Comparison of ENCODE assay signal across 9 mouse cellular contexts in genomic region chr15:102921053-102922011, GRCm38 (mm10). TPM values are rescaled to one million over a fixed set of nuclear protein-coding genes. Genes with fewer than 3 reads are reported as not detected.
DNase-seq lines count a peak whose midpoint lies in the region; ATAC-seq and TF ChIP-seq lines count a peak whose summit lies in the region.
"Had no signal": no experiment of that assay in that cellular context is flagged by ENCODE, and none has a peak within 500 bp of the region (broad histone marks: within the 10 kb centered on the region; RNA-seq: fewer than 3 reads in every experiment).

TSS of gene Hoxc13 (plus strand) at chr15:102921103.

- ATAC-seq in heart, embryonic 13.5 days (ENCODE audit: extremely low read depth, insufficient number of reproducible peaks, low FRiP score, low TSS enrichment) = no peak
- ATAC-seq in forebrain, postnatal 0 days = peak; percentile 27; the same call in 1 of the 2 replicates
- ATAC-seq in midbrain, embryonic 12.5 days (ENCODE audit: low FRiP score, low read depth) = peak; percentile 63

- H3K27ac ChIP-seq in heart, embryonic 13.5 days (replicated peaks) = no peak within 1 kb of the TSS
- no peak within 1 kb of the TSS for H3K27ac ChIP-seq in ES-E14 (ENCODE audit: insufficient read depth, low read depth, low read length, poor library complexity, severe bottlenecking)
- no peak within 1 kb of the TSS for H3K27ac ChIP-seq in forebrain, postnatal 0 days (ENCODE audit: low read depth, low read length)
- no peak within 1 kb of the TSS for H3K27ac ChIP-seq in midbrain, embryonic 12.5 days (replicated peaks)

- H3K27me3 ChIP-seq in heart, embryonic 13.5 days (replicated peaks) = peaks cover 99% of the 10 kb centered on the region
- peaks cover 99% of the 10 kb centered on the region for H3K27me3 ChIP-seq in forebrain, postnatal 0 days (ENCODE audit: insufficient read depth, low read length)
- H3K27me3 ChIP-seq in midbrain, embryonic 12.5 days = peaks cover 99% of the 10 kb centered on the region

- 1% methylated on average over 83 of the region's 88 CpGs for WGBS in heart, embryonic 13.5 days
- WGBS in forebrain, postnatal 0 days = under 1% methylated on average over 82 of the region's 88 CpGs
- under 1% methylated on average over 73 of the region's 88 CpGs for WGBS in midbrain, embryonic 12.5 days

- peaks cover 10% of the 10 kb centered on the region for H3K4me1 ChIP-seq in heart, embryonic 13.5 days
- no peaks in the 10 kb centered on the region for H3K4me1 ChIP-seq in ES-E14 (ENCODE audit: control insufficient read depth in 2 of 2, insufficient read depth in 2 of 2, low read length in 2 of 2, poor library complexity in 1 of 2)
- no peaks in the 10 kb centered on the region for H3K4me1 ChIP-seq in forebrain, postnatal 0 days (ENCODE audit: insufficient read depth)
- peaks cover 13% of the 10 kb centered on the region for H3K4me1 ChIP-seq in midbrain, embryonic 12.5 days

- TF ChIP-seq CTCF in forebrain, postnatal 0 days (IDR thresholded peaks at IDR 0.05; ENCODE audit: low read depth) = no peak

- intact Hi-C loops in heart, postnatal 10 days (cut with DNase I) = no loop called here

- no peak within 1 kb of the TSS for H3K9ac ChIP-seq in heart, embryonic 13.5 days
- H3K9ac ChIP-seq in ES-E14 (ENCODE audit: insufficient read depth, low read depth, low read length, poor library complexity, severe bottlenecking) = peak within 1 kb of the TSS; percentile 60
- H3K9ac ChIP-seq in forebrain, postnatal 0 days = no peak within 1 kb of the TSS
- H3K9ac ChIP-seq in midbrain, embryonic 12.5 days (replicated peaks) = no peak within 1 kb of the TSS

- H3K4me3 ChIP-seq in heart, embryonic 13.5 days = peak within 1 kb of the TSS; percentile 36
- H3K4me3 ChIP-seq in ES-E14 (ENCODE audit: insufficient read depth in 1 of 2, low read depth in 1 of 2, low read length in 2 of 2, poor library complexity in 1 of 2, severe bottlenecking in 1 of 2) = peak within 1 kb of the TSS; percentile 69 to 77
- 0 out of 2 replicates have a peak within 1 kb of the TSS, but pooled peaks have one; percentile 3 for H3K4me3 ChIP-seq in forebrain, postnatal 0 days (ENCODE audit: low read depth, low read length)
- peak within 1 kb of the TSS; percentile 32 for H3K4me3 ChIP-seq in midbrain, embryonic 12.5 days

- in situ Hi-C loops in ES-E14 (cut with MboI; ENCODE audit: low sequenced_read_pairs in 2 of 2, unreplicated experiment in 2 of 2) = loop anchor here in 1 of 2 experiments (10.0 kb wide), 1 partner anchor 63 kb away; no protein-coding TSS in a partner anchor

- H3K4me2 ChIP-seq in heart, embryonic 13.5 days = peak within 1 kb of the TSS; percentile 60
- peak within 1 kb of the TSS; percentile 28 for H3K4me2 ChIP-seq in forebrain, postnatal 0 days (ENCODE audit: low read depth)
- peak within 1 kb of the TSS; percentile 45 for H3K4me2 ChIP-seq in midbrain, embryonic 12.5 days (replicated peaks)

- H3K9me3 ChIP-seq in heart, embryonic 13.5 days = no peaks in the 10 kb centered on the region
- H3K9me3 ChIP-seq in ES-E14 (ENCODE audit: control insufficient read depth, insufficient read depth, low read depth, low read length) = no peaks in the 10 kb centered on the region
- H3K9me3 ChIP-seq in forebrain, postnatal 0 days (ENCODE audit: low read length) = no peaks in the 10 kb centered on the region
- H3K9me3 ChIP-seq in midbrain, embryonic 12.5 days = no peaks in the 10 kb centered on the region

- no peak for DNase-seq in heart, postnatal 10 days
- no peak for DNase-seq in ES-E14 (ENCODE audit: low read depth, low spot score)
- no peak for DNase-seq in forebrain, postnatal 0 days
- DNase-seq in spleen, postnatal 10 days (ENCODE audit: low spot score in 2 of 2) = no peak
- no peak for DNase-seq in right cerebral cortex, postnatal 4 days
- no peak for DNase-seq in gastrocnemius, adult 18-20 months (ENCODE audit: low spot score)

- H3K36me3 ChIP-seq in heart, embryonic 13.5 days = no peaks in the 10 kb centered on the region
- no peaks in the 10 kb centered on the region for H3K36me3 ChIP-seq in ES-E14 (ENCODE audit: control insufficient read depth, insufficient read depth, low read length, poor library complexity, severe bottlenecking)
- no peaks in the 10 kb centered on the region for H3K36me3 ChIP-seq in forebrain, postnatal 0 days (ENCODE audit: insufficient read depth)
- H3K36me3 ChIP-seq in midbrain, embryonic 12.5 days = no peaks in the 10 kb centered on the region

TF ChIP-seq in ES-E14, 5 proteins besides CTCF, POLR2A, EP300 and RAD21:
- TF ChIP-seq HCFC1 (IDR thresholded peaks at IDR 0.05; ENCODE audit: borderline replicate concordance, insufficient read depth, low read length) = no peak
- no peak for TF ChIP-seq ZNF384 (IDR thresholded peaks at IDR 0.05; ENCODE audit: low read depth, low read length)
- TF ChIP-seq CHD2 (IDR thresholded peaks at IDR 0.05; ENCODE audit: low read depth, low read length) = no peak
- TF ChIP-seq MAFK (IDR thresholded peaks at IDR 0.05; ENCODE audit: insufficient read depth, low read depth, low read length) = no peak
- TF ChIP-seq ZC3H11A (IDR thresholded peaks at IDR 0.05; ENCODE audit: borderline replicate concordance, low read depth, low read length) = no peak

RNA-seq across cellular contexts. Expression of gene Hoxc13, which starts in this region (rescaled TPM):
- 0.13 TPM in 1 of 2 replicates, not detected in the other for polyA plus RNA-seq in heart, embryonic 13.5 days (2015; fragmentation: Nextera tagmentation; extraction: Ambion mirVana)
- not detected for total RNA-seq in heart, postnatal 10 days (2021)
- 0.42 and 0.94 TPM in 2 replicates for total RNA-seq in ES-E14 (2012; rRNA removed)
- not detected in 2 replicates for total RNA-seq in forebrain, postnatal 0 days (2014; rRNA removed)
- polyA plus RNA-seq in forebrain, postnatal 0 days (2015; fragmentation: Nextera tagmentation; extraction: Ambion mirVana) = not detected in 2 replicates
- 0.23 and 0.24 TPM in 2 replicates for polyA plus RNA-seq in midbrain, embryonic 12.5 days (2016; fragmentation: Nextera tagmentation; extraction: Ambion mirVana)
- total RNA-seq in gastrocnemius, adult 18-20 months (2021) = not detected
- total RNA-seq: liver, adult 2 months had no signal
- polyA plus RNA-seq: liver, adult 2 months had no signal

Comparison
In these comparisons a context has a peak if more than half of its experiments do, and no peak if none do; other contexts are left out.
1. Peak in ATAC-seq, H3K4me3 ChIP-seq and H3K4me2 ChIP-seq in forebrain, postnatal 0 days; RNA of the gene not detected or under 1 TPM.
2. Peak in ATAC-seq, H3K4me3 ChIP-seq and H3K4me2 ChIP-seq in midbrain, embryonic 12.5 days; RNA of the gene not detected or under 1 TPM.
3. H3K4me3 ChIP-seq: peak in every context shown above with its lines; median percentile 73 in ES-E14; 36 in heart, embryonic 13.5 days; 32 in midbrain, embryonic 12.5 days; 3 in forebrain, postnatal 0 days.